In genomic region chr6:52861186-52861820, GRCm38 (mm10) we compare ENCODE assay signal across 8 mouse cellular contexts.
A peak's percentile ranks its signal among the peaks of the same experiment; 100 is the strongest.
DNase-seq lines count a peak whose midpoint lies in the region; ATAC-seq and TF ChIP-seq lines count a peak whose summit lies in the region.

No protein-coding gene starts in this region.

- ATAC-seq in intestine, embryonic 14.5 days (replicated peaks; ENCODE audit: low FRiP score, low TSS enrichment, low read depth): no peak
- ATAC-seq in intestine, postnatal 0 days: no peak
- peak; percentile 74 for ATAC-seq in limb, embryonic 15.5 days (ENCODE audit: insufficient number of reproducible peaks, low FRiP score, low TSS enrichment, low read depth)

- no peak overlapping the region for H3K9ac ChIP-seq in intestine, embryonic 14.5 days (ENCODE audit: low read length)
- no peak overlapping the region for H3K9ac ChIP-seq in intestine, postnatal 0 days (ENCODE audit: low read depth, low read length)
- H3K9ac ChIP-seq in limb, embryonic 15.5 days: no peak overlapping the region

- H3K4me2 ChIP-seq in intestine, embryonic 14.5 days (ENCODE audit: low read length): no peak overlapping the region
- no peak overlapping the region for H3K4me2 ChIP-seq in intestine, postnatal 0 days (replicated peaks; ENCODE audit: low read depth)
- H3K4me2 ChIP-seq in limb, embryonic 15.5 days: no peak overlapping the region

- 71% methylated on average over 9 of the region's 9 CpGs for WGBS in intestine, embryonic 14.5 days
- whole genome bisulfite sequencing in intestine, postnatal 0 days: 67% methylated on average over 9 of the region's 9 CpGs
- 27% methylated on average over 9 of the region's 9 CpGs for WGBS in limb, embryonic 15.5 days

- TF ChIP-seq CTCF in intestine, postnatal 0 days (IDR thresholded peaks at IDR 0.05; ENCODE audit: low read depth): no peak

- H3K4me1 ChIP-seq in intestine, embryonic 14.5 days (replicated peaks; ENCODE audit: control insufficient read depth, insufficient read depth, low read length): peaks cover 27% of the 10 kb centered on the region
- no peaks in the 10 kb centered on the region for H3K4me1 ChIP-seq in intestine, postnatal 0 days (replicated peaks; ENCODE audit: control insufficient read depth, insufficient read depth, low read length)
- peaks cover 58% of the 10 kb centered on the region for H3K4me1 ChIP-seq in limb, embryonic 15.5 days

- no peaks in the 10 kb centered on the region for H3K9me3 ChIP-seq in intestine, embryonic 14.5 days (ENCODE audit: control insufficient read depth, low read length)
- no peaks in the 10 kb centered on the region for H3K9me3 ChIP-seq in intestine, postnatal 0 days (ENCODE audit: control insufficient read depth)
- H3K9me3 ChIP-seq in limb, embryonic 15.5 days: no peaks in the 10 kb centered on the region

- H3K4me3 ChIP-seq in intestine, embryonic 14.5 days (ENCODE audit: low read depth, low read length): no peak overlapping the region
- no peak overlapping the region for H3K4me3 ChIP-seq in intestine, postnatal 0 days (ENCODE audit: low read depth, low read length)
- no peak overlapping the region for H3K4me3 ChIP-seq in limb, embryonic 15.5 days

- H3K36me3 ChIP-seq in intestine, embryonic 14.5 days (ENCODE audit: control insufficient read depth, insufficient read depth, low read length): no peaks in the 10 kb centered on the region
- H3K36me3 ChIP-seq in intestine, postnatal 0 days (ENCODE audit: control insufficient read depth, insufficient read depth): no peaks in the 10 kb centered on the region
- no peaks in the 10 kb centered on the region for H3K36me3 ChIP-seq in limb, embryonic 15.5 days

- H3K27ac ChIP-seq in intestine, embryonic 14.5 days (ENCODE audit: low read depth): peak overlapping the region; percentile 57
- no peak overlapping the region for H3K27ac ChIP-seq in intestine, postnatal 0 days (ENCODE audit: low read depth, low read length)
- peak overlapping the region; percentile 80 for H3K27ac ChIP-seq in limb, embryonic 15.5 days

- H3K27me3 ChIP-seq in intestine, embryonic 14.5 days (replicated peaks; ENCODE audit: control insufficient read depth, insufficient read depth, low read length): no peaks in the 10 kb centered on the region
- no peaks in the 10 kb centered on the region for H3K27me3 ChIP-seq in intestine, postnatal 0 days (replicated peaks; ENCODE audit: control insufficient read depth, insufficient read depth, low read length)
- H3K27me3 ChIP-seq in limb, embryonic 15.5 days: 0 out of 2 replicates have a peak, but pooled peaks cover 7% of the 10 kb centered on the region

- no peak for DNase-seq in intestine, embryonic 14.5 days (ENCODE audit: low spot score)
- peak; percentile 16 for DNase-seq in cerebellum, adult 11 months
- peak; percentile 31 for DNase-seq in fat pad, adult 2 months (ENCODE audit: extremely low read depth, low read depth, low spot score)
- no peak for DNase-seq in thymus, postnatal 10 days (ENCODE audit: low spot score in 2 of 2)
- no peak for DNase-seq in kidney, adult 18-20 months
- no peak for DNase-seq in yolk sac, embryonic 10.5 days (ENCODE audit: low spot score)

Comparison
In these comparisons a context has a peak if more than half of its experiments do, and no peak if none do; other contexts are left out.
1. DNase-seq: peak in cerebellum, adult 11 months (single experiment) and fat pad, adult 2 months (single experiment); none in intestine, embryonic 14.5 days (single experiment), thymus, postnatal 10 days (0 of 2), kidney, adult 18-20 months (single experiment) and yolk sac, embryonic 10.5 days (single experiment).